Mouse (Mus musculus): ENCODE measurements at regions not wholly inside any gene's neighbourhood (a gene's known extent, or its start where the extent isn't known, plus 50 kb on each side); places are given as distances from the start of the nearest gene placed in this dataset.

DNA sequence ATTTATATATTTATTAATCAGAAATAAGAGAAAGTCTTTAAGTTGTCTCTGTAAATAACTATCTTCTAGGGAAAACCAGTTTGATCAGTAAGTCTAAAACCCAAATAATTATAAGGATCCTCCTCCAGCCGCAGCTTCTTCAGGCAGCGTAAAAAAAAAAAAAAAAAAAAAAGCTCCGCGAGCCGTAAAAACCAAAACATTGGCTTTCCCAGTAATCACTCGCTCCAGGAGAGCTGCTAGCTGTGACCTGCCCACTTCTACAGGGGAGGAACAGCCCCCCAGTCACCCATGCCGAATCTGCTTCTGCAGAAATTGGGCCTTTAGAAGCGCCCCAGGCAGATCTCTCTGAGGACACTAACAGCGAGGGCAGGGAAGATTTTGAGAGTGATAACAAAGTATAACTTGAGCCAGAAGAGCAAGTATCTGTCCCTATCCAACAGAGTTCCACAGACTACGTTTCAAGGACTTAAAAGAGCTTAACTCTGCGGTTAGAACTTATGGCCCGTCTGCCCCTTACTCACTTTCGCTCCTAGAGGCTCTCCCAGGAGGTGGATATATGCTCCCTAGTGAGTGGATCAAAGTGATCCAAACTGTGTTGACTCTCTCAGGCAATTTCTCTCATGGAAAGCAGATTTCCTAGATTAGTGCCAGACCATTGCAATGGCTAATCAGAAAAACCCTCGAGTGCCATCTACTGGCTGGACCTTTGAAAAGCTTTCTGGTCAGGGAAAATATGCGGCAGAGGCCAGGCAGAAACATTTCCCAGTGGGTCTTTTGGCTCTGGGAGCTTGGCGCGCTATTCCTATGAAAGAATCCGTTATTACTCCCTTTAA is 80.7 kb downstream of the Serpinb6e start:
- TF ChIP-seq GATA1 (IDR thresholded peaks at IDR 0.05; ENCODE audit: borderline replicate concordance, low read length) = no peak
- no peak for TF ChIP-seq FLI1 (IDR thresholded peaks at IDR 0.05; ENCODE audit: low read length)
